Mouse (Mus musculus): Measurements from ENCODE around the gene Uqcc2.

- no peak for TF ChIP-seq CTCF (IDR thresholded peaks at IDR 0.05; ENCODE audit: low read depth, low read length)
- TF ChIP-seq POLR2A (IDR thresholded peaks at IDR 0.05; ENCODE audit: borderline replicate concordance, low read depth, low read length), result no peak
Measured at GRCm38 (mm10) chr17:27074849-27075745, 58.6 kb downstream of the Uqcc2 start.
